Mouse (Mus musculus) mesoderm, embryonic 11.5 days (tissue): ENCODE results near the gene Fhod1.
"Not testable (repeated sequence)": the region's sequence is repeated elsewhere in the genome, so short reads cannot be mapped to it uniquely, and the experiment has no call there.

ENCODE experiments used
- DNase-seq: peaks from one replicate; pipeline ENCODE4 v3.0.0-alpha.2; 2012; ENCODE audit warnings: low read depth, low spot score

The Fhod1 gene

DNA sequence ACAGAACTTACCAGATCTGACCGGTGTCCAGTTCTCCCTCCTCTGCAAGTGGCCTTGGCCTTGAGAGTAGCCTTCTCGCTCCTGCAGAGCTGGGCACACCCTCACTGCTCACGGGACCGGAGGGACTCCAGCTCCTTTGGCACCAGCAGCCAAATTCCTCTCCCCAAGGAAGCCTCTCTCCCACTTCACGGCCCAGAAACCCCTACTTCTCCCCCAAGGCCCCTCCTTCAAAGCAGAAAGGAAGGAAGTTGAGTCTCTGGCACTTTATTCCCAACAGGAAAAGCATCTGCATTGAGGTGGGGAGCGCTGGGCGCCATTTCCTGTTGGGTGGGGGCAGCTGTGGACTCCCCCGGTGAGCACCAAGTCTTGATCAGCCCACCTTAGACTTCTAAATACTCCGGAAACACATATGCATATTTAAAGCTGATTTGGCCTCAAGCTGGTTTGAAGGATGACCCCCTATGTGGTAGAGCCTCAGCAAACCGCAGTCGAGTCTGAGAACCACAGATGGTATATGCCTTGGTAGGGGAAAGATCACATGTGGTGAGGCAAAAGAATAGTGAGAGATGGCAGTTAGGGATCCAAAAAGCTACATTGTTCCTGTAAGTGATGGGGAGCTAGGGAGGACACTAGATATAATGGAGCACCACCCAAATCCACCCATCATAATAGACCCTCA, 51.7 kb downstream of the Fhod1 start, which contains the start of gene Exoc3l:
Exoc3l (minus strand) TSS at position 207 of the 679 bp plus-strand sequence.
- no peak for DNase-seq

DNA sequence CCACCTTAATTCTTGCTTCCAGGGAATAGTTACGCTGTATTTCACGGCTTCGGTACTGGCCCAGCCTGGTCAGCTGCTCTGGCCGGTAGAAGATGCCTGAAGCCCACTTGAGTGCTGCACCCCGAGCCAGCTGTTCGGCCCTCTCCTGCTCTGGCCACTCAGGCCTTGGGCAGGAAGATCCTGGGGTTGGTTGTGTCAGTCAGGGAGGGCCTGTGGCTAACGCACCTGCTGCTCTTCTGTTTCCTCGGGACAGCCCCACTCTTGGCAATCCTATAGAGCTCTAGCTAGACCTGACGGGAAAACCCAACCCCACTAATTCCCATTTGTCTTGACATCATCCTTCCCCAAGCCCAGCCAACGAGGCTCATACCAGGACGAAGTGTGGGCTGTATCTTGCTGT, 52.5 kb downstream of the Fhod1 start:
- DNase-seq, result no peak

DNA sequence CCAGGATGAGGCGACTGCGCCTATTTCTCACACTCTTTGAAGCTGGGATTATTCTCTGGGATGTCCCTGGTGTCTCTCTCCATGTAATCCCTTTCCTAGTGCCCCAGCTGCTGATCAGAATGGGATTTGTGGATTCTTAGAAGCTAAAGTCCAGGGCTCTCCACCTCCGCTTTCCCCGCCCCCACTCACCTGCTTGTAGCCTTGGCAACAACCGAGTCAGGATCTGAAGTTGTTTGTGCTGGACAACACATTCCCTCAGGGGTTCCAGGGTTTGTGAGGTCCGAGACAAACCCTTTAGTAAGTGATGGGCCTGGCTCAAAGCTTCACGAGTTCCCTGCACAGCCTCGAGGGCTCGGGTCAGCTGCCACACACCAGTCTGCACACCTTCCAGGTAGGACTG, 53.0 kb downstream of the Fhod1 start:
- no peak for DNase-seq

DNA sequence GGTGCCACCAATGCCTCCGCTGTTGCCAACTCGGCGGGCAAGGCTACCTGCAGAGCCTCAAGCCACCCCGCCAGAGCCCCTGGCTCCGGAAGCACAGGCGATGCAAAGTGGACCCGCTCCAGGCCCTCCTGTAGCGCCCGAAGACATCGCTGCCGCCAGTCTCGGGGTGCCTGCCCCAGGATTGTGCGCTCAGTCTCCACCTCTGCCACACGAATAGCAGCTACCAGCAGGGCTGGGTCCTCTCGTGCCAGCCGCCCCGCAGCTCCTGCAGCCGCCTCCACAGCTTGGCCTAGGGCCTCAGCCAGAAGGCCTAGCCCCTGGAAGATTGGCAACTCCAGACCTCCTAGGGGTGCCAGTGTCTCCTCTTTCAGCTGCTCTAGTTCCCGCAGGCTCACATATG, 54.3 kb downstream of the Fhod1 start:
- DNase-seq, result no peak

DNA sequence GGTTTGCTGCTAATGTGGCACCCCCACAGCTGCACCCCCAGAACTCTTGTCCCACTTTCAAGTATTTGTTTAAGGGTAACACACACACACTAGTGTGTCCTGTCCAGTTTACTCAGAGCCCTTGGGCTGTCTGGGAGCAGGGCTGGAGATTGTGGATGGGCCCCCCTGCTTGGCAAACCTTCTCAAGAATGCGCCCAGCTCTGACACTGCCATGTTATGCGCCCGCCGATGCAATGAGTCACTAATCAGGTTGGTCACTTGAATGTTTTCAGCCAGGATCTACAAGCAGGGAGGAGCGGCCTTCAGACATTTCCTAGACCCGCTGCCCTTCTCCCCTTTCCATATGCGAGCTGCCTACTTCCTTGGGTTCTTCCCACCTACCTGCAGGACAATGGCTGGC, 55.3 kb downstream of the Fhod1 start:
- no peak for DNase-seq

DNA sequence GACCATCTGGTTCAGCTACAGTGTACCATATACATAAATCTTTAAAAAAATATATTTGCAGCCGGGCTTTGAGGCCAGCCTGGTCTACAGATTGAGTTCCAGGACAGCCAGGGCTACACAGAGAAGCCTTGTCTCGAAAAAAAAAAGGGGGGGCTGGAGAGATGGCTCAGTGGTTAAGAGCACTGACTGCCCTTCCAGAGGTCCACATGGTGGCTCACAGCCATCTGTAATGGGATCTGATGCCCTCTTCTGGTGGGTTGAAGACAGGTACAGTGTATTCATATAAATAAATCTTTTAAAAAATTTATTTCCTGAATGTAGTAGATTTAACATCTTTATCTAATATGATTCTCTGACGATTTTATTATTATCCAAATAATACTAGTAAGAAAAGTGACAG, 56.0 kb downstream of the Fhod1 start:
- DNase-seq, result not testable (repeated sequence)

DNA sequence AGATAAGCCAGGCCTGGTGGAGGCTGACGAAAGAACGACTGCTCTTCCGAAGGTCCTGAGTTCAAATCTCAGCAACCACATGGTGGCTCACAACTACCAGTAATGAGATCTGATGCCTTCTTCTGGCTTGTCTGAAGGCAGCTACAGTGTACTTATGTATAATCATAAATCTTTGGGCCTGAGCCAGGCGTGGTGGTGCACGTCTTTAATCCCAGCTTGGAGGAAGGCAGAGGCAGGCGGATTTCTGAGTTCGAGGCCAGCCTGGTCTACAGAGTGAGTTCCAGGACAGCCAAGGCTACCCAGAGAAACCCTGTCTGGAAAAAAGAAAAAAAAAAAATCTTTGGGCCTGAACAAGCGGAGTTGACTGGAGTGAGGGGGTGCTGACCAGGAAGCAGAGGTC, 56.4 kb downstream of the Fhod1 start:
- not testable (repeated sequence) for DNase-seq

DNA sequence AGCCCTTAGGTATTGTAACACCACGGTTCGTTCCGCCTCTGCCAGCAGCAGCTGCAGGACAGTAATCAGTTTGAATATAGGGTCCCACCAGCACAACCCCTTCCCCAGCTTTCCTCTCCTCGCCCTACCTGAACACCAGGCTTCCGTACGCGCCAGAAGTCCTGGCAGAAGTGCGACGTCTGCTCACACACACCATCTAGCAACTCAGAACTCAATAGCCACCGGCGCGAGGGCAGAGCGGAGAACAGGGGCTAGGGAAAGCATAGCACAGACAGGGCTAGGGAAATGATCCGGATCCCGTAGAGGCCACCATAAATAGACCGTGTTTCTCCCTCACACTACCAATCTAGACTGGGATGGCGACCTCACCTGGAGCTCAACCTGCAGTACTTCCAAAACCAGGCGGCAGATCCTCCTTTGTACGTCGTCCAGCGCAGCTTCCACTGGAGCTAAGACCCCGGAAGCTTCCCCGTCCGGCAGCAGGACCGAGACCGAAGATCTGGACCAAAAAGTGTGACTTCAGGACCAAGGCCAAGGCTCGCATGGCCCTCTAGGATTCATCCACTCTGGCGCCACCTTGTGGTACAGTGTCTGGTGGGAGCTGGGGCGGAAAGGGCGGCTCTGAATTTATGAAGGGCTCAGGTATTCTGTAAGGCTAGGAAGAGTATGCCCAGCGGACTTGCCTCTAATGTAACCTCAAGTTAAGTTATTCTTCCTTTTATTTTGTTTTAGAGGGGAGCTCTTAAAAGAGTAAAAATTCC, 57.0 kb downstream of the Fhod1 start:
- peak; percentile 94 for DNase-seq

DNA sequence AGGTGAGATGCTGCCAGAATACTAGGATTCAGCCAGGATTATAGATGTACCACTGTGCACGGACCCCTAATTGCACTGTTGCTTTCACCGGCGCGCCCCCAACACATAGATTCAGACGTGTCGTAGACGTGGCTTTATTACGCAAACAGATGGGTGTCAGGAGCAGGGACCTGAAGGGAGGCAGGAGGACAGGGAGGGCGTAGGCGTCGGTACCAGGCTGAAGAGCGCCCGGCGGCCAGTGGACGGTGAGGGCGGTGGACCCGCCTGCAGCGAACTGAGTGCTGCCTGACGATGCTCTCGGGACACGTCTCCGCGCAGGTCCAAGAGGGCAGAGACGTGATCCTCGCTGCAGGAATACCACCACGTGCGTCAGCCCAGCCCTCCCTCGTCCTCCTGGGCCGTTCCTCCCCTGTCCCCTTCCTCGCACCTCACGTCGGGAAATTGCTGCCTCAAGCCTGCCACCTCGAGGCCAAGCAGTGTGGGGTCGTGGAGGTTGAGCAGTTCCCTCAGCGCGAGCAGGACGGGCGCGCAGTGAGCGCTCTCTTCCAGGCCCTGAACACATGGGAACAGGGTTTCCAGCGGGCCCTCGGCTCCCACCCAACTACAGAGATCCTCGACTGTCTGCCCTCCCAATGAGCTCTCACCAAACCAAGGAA, 57.8 kb downstream of the Fhod1 start, which contains the start of gene 4931428F04Rik:
4931428F04Rik (minus strand) TSS at position 60 of the 656 bp plus-strand sequence.
- peak; percentile 74 for DNase-seq

DNA sequence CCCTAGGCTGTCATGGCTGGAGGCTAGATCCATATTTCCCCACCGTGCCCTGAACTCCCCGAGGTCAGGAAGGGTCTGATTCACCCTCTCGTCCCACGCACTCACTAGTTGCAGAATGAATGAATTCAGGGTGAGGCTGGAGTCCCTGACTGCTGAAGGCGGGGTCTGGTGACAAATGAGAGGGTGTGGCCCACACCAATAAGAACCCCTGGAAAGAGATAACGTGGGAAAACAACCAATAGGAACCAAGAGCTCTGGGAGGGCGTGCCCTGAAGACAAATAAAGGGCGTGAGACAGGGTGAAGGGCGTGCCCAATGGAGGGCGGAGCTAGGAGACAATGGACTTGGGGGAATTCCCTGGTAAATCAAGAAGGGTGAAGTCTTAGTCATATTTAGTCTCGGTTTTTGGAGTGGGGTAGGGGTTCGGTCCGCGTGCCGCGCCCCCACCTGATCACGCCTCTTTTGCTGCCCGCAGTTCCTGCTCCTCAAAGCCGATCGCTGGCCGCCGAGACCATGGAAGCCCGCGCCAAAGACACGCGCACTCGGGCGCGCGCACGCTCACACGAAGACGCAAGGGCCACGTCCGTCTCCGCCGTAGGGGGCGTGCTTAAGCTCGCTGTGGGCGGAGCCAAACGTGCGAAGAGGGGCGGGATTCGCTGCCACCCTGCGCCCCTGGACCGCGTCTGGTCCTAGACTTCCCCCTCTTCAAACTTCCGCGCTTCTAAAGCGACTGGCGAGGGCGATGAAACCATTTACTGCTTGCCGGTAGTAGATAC, 58.6 kb downstream of the Fhod1 start:
- DNase-seq, result peak; percentile 97

DNA sequence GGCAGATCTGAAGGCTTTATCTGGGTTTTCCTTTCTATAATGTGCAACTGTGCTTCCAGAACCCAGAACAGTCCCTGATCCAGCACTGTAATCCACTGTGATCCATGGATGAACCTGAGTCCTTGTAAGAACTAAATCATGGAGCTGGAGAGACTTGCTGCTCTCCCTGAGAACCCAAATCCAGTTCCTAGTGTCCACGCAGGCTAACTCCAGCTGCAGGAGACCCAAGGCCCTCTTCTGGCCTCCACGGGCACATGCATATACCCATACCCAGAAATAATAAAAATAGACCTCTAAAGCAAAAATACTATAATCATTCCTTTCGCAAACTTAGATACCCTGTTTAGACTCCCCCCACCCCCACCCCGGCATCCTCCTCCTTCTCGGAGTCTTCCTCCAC, 59.5 kb downstream of the Fhod1 start:
- DNase-seq, result no peak

DNA sequence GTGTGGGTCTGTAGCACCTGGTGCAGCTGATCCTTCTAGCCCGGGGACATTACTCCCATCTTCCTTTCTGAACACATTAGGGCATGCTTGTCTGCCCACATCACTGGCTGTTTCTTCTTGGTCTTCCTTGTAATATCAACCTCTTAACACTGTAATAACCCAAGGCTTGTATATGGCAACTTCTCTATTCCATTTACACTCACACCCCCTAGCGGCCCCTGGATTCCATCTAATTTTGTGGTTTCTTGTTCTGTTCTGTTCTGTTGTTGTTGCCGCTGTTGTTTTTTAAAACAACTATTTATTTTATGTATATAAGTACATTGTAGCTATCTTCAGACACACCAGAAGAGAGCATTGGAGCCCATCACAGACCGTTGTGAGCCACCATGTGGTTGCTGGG, 60.8 kb downstream of the Fhod1 start:
- no peak for DNase-seq

DNA sequence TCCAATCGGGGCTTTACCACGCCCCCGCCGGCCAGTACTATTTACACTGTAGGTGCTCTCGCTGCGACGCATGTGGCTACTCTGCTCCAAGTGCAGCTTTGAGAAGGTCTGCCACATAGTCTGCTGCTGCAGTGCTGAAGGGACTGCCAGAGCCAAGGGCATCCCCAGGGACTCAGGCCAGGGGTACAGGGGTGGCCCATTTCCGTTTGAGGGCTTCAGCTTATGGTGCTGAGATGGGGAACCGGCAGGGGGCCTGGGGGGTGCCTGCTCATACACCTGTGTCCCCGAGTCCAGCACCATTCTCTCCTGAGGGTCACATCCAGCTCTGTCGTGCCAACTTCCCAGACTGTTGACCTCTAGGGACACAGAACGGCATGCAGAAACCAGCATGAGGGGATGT, 62.2 kb downstream of the Fhod1 start:
- no peak for DNase-seq

DNA sequence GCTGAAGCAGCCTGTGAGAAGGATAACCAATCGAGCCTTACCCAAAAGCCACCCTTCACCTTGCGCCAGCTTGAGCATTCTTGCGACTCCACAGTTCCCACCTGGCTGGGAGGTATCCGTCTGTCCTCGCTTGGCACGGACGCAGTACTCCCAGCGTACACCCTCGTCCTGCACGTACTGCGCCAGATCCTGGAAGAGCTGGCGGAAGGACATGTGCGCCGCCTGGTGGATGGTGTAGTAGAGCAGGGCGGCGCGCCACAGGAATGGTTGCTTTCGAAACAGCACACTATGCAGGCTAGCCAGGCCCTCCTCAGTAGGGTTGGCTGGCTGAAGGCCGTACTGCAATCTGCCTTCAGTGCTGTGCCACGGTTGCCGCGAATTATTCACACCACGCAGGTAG, 64.7 kb downstream of the Fhod1 start:
- DNase-seq, result no peak

DNA sequence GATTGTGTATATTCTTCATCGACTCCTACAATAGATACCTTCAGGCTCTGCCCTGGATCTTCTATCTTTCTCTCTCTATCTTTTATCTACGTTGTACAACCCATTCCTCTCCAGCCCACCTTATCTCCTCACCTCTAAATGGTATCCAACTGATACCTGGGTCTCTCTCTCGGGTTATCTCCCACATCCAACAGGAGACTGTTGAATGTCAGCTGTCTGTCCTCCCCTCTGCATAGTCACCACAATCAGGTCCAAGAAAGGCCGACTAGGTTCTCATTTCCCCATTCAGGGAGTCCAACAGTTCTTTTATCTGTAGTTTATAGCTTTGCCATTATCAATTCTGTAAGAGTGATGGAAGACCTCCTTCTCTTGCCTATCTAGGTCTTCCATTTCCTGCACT, 65.5 kb downstream of the Fhod1 start:
- DNase-seq, result no peak

DNA sequence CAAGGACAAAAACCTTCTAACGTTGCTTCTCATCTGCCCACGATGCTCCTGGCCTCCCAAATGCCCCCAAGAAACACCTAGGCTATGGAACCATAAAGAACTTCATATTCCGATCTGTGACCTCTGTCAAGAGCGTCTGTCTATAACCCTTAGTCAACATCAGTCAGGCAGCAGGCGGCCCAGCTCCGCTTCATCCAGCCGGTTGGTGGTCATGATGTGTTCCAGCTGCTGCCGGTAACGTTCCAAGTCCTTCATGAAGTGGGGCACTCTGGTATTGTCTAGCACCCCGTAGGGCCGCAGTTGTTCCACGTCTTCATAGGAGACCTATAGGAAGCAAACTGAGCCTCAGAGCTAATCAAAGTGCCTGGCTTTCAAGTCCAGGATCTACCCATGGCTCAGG, 65.9 kb downstream of the Fhod1 start:
- no peak for DNase-seq

DNA sequence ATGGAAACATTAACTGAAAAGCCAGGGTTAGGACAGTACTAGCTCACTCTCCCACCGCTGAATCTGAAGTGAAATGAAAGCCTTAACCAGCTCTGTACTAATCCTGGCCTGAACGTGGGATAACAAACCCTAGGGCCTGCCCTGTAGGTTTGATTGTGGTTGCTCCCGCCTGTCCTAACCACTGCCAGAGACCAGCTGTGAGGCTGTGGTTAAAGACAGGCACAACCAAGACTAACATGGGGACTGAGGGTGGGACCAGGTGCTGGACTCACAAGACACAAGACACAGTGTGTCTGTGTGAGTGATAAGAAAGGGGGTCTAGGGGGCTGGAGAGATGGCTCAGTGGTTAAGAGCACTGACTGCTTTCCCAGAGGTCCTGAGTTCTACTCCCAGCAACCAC, 67.2 kb downstream of the Fhod1 start:
- DNase-seq, result no peak
